Mouse (Mus musculus) testis, adult 2 months (tissue): Measurements from ENCODE around the gene Fcgrt. TPM values are rescaled to one million over a fixed set of nuclear protein-coding genes. Genes with fewer than 3 reads are reported as not detected.

ENCODE experiments used
- H3K27ac ChIP-seq: fragments of 200-500 bp; 2 replicates; pipeline ENCODE4 v1.5.1; 2012; ENCODE audit warnings: low read depth, low read length; ENCODE audit not compliant: control insufficient read depth, insufficient read depth
- H3K27me3 ChIP-seq: fragments of 200-500 bp; 2 replicates; pipeline ENCODE4 v1.6.1; 2012; ENCODE audit warnings: mild to moderate bottlenecking, low read length, moderate library complexity; ENCODE audit not compliant: control insufficient read depth, insufficient read depth
- H3K36me3 ChIP-seq: fragments of 200-500 bp; 2 replicates; pipeline ENCODE4 v1.6.1; 2012; ENCODE audit warnings: mild to moderate bottlenecking, low read length; ENCODE audit not compliant: control insufficient read depth, insufficient read depth
- H3K4me1 ChIP-seq: fragments of 200-500 bp; 2 replicates; pipeline ENCODE4 v1.6.1; 2012; ENCODE audit warnings: low read length; ENCODE audit not compliant: control insufficient read depth, insufficient read depth
- H3K4me3 ChIP-seq: fragments of 200-500 bp; 2 replicates; pipeline ENCODE4 v1.5.1; 2012; ENCODE audit warnings: low read depth, mild to moderate bottlenecking, low read length, moderate library complexity, mixed read lengths; ENCODE audit not compliant: control insufficient read depth
- CTCF ChIP-seq: fragments of 200-500 bp; IDR thresholded peaks from 2 replicates; pipeline ENCODE4 v1.5.1; 2012; ENCODE audit warnings: low read depth, mild to moderate bottlenecking, inconsistent platforms, low read length, moderate library complexity; ENCODE audit not compliant: control insufficient read depth, insufficient read depth, insufficient replicate concordance
- POLR2A ChIP-seq: fragments of 200-500 bp; IDR thresholded peaks from 2 replicates; pipeline ENCODE4 v1.6.1; 2012; ENCODE audit warnings: low read depth, mild to moderate bottlenecking, inconsistent platforms, low read length, moderate library complexity; ENCODE audit not compliant: control insufficient read depth
- polyA plus RNA-seq: library from polyadenylated mRNA; depleted of rRNA; stranded (reverse); fragments of >200 nt; gene quantifications from 2 replicates; pipeline ENCODE4 v1.2.3, GENCODE M21; 2012

Gene Fcgrt
- polyA plus RNA-seq, 1 experiment = 5.4 TPM

DNA sequence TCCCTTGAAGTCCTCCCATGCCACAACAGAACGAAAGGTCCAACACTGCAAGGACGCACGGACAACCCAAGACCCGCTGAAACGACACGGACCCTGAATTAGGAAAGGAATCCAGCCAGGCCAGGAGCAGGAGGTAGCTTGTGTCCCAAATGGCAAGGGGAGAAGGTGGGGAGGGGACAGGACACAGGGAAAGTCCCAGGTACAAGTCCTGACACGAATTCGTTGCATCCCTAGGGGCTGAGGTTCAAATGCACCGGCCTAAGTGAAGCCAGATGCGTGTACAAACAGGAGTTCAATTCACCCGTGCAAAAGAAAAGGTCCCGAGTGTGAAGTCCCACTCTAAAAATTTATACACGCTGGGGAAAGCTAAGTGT lies 52.1 kb downstream of the Fcgrt start:
- peaks cover 22% of the 10 kb centered on the region for H3K4me1 ChIP-seq
- TF ChIP-seq CTCF = no peak
- no peak for TF ChIP-seq POLR2A
- H3K27ac ChIP-seq = peak overlapping the region; percentile 9
- peak overlapping the region; percentile 83 for H3K4me3 ChIP-seq
- H3K36me3 ChIP-seq = no peaks in the 10 kb centered on the region
- no peaks in the 10 kb centered on the region for H3K27me3 ChIP-seq

DNA sequence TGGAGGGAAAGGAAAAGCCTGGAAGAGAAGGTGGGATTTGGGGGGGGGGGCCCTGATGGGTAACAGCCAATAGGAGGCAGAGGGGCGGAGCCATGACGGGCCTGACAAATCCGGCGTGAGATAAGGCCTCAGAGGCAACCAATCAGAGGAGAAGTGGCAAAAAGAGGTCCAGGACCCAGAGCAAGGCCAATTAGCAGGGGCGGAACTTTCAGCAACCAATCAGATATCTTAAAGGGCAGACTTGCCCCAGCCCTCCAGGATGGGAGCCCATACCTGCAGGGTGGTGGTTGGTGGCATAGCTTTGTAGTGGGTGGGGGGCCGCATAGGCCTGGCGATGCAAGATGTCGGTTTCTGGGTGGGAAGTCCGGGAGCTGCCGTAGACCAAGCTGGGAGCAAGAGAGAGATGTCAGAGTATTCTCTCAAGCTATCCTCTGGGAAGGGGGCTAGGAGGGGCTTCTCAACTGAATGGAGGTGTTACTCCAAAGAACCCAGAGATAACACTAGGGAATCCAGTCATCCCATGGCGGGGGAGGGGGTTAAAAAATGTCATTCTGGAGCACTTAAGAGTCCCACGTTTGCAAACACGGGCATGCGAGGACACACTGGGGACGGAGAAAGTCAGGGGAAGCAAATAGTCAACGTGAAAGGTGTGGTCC lies 52.6 kb downstream of the Fcgrt start:
- Histone ChIP-seq H3K27me3 (no peaks in the 10 kb centered on the region), H3K4me3 (no peak overlapping the region; the same call in 1 of the 2 replicates), H3K4me1 (peaks cover 22% of the 10 kb centered on the region), H3K27ac (peak overlapping the region; percentile 9), H3K36me3 (no peaks in the 10 kb centered on the region)
- TF ChIP-seq CTCF = no peak
- no peak for TF ChIP-seq POLR2A

DNA sequence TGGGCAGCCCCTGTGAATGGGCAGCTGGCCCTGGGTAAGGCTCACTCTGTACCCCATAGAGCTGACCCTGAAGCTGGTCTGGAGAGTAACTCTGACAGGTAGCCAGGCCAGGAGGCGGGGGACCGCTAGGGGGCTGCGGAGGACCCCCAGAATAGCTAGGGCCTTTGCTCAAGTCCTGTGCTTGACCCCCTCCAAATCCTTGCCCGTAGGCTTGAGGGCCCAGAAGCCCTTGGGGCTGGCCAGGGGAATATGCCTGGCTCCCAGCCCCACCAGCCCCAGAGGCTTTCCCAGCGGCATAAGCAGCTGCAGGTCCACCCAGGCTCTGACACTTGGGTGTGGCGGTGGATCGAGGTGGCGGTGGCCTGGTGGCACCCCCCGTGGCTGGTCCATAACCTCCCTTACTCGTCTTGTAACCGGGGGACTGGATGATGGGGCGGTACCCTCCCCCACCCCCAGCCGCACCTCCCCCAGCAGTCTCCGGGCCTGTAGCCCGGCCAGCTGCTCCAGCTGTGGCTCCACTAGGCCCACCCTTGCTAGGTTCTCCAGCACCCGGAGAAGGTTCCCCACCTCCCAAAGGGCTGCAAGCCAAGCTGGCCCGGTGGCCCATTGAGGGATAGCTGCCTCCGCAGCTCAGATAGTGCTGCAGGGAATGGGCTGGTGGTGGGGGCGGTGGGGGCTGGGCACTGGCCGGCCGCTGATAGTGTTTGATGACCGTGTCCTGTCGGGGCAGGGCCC lies 54.6 kb downstream of the Fcgrt start:
- peaks cover 22% of the 10 kb centered on the region for H3K4me1 ChIP-seq
- H3K4me3 ChIP-seq = no peak overlapping the region
- no peak overlapping the region for H3K27ac ChIP-seq
- TF ChIP-seq CTCF = no peak
- no peak for TF ChIP-seq POLR2A
- no peaks in the 10 kb centered on the region for H3K27me3 ChIP-seq
- H3K36me3 ChIP-seq = no peaks in the 10 kb centered on the region

DNA sequence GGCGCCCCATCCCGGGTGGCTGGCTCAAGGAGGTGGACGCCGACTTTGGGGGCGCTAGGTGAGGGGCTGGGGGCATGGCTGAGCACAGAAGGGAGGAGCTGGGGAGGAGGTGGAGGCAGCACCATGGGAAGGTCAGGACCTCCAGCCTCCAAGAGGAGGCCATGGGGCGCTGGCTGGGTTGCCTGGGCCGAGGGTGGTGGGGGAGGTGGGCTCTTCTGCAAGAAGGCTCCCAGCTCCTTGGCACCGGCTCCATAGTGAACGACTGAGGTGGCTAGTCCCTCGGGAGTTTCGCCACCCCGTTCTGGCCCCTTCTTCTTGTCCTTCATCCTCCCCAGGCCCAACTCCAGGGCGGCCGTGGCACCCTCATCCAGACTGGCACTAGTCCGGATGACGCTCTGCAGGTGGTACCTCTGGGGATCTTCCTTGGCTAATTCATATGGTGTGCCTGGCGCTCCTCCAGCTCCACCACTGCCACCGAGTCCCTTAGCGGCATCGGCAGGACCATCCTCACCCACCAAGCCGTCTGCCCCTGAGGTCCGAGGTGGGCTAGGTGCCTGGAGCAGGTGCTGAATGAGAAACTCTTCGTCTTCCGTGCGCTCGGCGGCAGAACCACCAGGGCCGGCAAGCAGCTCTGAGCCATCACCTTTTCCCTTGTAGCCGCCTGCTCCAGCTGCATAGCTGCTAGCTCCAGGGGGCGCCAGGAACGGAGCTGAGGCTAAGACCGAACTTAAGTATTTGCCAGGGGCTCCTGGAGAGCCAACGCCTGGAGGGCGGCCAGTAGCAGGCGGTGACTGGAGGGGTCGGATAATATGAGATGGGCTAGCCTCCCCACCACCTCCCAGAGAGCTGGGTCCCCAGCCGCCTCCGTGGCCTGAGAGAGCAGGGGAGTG lies 55.4 kb downstream of the Fcgrt start:
- TF ChIP-seq CTCF = no peak
- no peak for TF ChIP-seq POLR2A
- H3K4me1 ChIP-seq = peaks cover 17% of the 10 kb centered on the region
- H3K4me3 ChIP-seq = no peak overlapping the region
- H3K36me3 ChIP-seq = no peaks in the 10 kb centered on the region
- no peaks in the 10 kb centered on the region for H3K27me3 ChIP-seq
- no peak overlapping the region for H3K27ac ChIP-seq

DNA sequence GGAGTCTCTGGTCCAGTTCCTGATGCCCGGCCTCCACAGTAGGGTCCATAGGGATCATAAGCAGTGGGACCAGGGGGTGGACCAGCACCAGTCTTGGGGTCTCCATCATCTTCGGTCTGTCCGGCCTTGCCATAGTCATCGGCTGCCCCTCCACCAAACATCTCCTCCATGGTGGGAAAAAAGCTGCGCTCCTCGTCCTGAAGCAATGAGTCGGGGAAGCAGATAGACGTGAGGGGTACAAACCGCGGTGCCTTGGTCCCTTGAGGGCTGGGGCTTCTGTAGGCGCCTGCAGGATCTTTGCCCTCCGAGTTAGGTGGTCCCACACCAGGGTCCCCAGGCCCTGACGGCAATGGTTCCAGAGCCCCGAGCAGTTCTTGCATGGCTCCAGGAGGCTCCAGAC lies 56.2 kb downstream of the Fcgrt start:
- Histone ChIP-seq H3K36me3 (no peaks in the 10 kb centered on the region), H3K27me3 (no peaks in the 10 kb centered on the region), H3K4me3 (no peak overlapping the region), H3K27ac (no peak overlapping the region), H3K4me1 (peaks cover 15% of the 10 kb centered on the region)
- TF ChIP-seq CTCF = no peak
- TF ChIP-seq POLR2A = no peak

DNA sequence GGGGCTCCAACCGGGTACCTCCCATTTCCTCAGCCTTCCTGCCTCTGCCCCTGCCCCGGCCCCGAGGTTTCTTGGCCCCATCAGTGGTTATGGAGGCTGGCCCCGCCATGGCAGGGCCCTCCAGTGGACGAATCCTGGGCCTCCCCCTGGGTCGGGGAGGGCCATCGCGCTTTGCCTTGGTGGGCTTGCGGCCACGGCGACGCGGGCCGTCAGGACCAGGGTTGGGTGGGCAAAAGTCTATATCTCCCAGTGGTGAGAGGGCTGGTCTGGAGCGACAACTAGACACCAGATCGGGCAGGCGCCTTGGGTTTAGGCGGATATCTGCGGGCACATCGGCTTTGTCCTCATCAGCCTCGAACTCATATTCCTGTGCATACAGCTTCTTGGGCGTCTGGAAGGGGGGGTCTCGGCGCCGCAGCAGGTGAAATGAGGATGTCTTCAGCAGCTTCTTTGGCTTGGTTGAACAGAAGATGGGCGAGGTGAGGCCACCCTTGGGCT lies 56.7 kb downstream of the Fcgrt start:
- Histone ChIP-seq H3K36me3 (no peaks in the 10 kb centered on the region), H3K27me3 (no peaks in the 10 kb centered on the region), H3K4me3 (no peak overlapping the region), H3K4me1 (peaks cover 9% of the 10 kb centered on the region), H3K27ac (no peak overlapping the region)
- no peak for TF ChIP-seq POLR2A

DNA sequence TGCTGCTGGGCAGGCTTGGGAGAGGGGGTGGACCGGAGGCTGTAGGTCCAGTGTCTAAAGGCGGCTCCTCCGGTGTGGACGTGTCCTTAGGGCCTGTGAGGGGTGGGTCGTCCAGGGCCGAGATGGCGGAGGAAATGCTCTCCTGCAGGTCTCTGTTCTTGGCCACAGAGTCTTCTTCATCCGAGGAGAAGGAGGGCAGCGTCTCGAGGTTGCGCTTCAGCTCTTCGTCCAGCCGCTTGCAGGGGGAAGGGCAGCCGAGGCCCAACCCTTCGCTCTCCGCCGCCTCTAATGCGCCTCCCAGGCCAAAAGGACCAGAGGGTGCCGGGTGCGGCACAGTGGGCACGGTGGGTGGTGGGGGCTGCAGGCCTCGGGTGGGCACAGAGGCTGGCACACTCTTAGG lies 57.9 kb downstream of the Fcgrt start:
- H3K27ac ChIP-seq = no peak overlapping the region
- H3K4me3 ChIP-seq = no peak overlapping the region
- H3K27me3 ChIP-seq = no peaks in the 10 kb centered on the region
- H3K36me3 ChIP-seq = no peaks in the 10 kb centered on the region
- H3K4me1 ChIP-seq = no peaks in the 10 kb centered on the region; the same call in none of the 2 replicates
- TF ChIP-seq POLR2A (no peak), CTCF (no peak)
